Comparison of ENCODE assay signal across 8 mouse cellular contexts in genomic region chr16:85527743-85528620, GRCm38 (mm10). TPM values are rescaled to one million over a fixed set of nuclear protein-coding genes. Genes with fewer than 3 reads are reported as not detected.
A peak's percentile ranks its signal among the peaks of the same experiment; 100 is the strongest.
DNase-seq lines count a peak whose midpoint lies in the region; ATAC-seq lines count a peak whose summit lies in the region.
"Had no signal": no experiment of that assay in that cellular context is flagged by ENCODE, and none has a peak within 500 bp of the region (broad histone marks: within the 10 kb centered on the region; RNA-seq: fewer than 3 reads in every experiment).

No protein-coding gene starts in this region.

- WGBS in intestine, embryonic 15.5 days: 48% methylated on average over 12 of the region's 12 CpGs
- WGBS in intestine, embryonic 16.5 days: 50% methylated on average over 12 of the region's 12 CpGs
- WGBS in hindbrain, embryonic 11.5 days: 56% methylated on average over 12 of the region's 12 CpGs

- H3K4me2 ChIP-seq in intestine, embryonic 15.5 days (replicated peaks): no peak overlapping the region
- H3K4me2 ChIP-seq in intestine, embryonic 16.5 days (ENCODE audit: low read depth, low read length): no peak overlapping the region
- H3K4me2 ChIP-seq in hindbrain, embryonic 11.5 days (replicated peaks; ENCODE audit: low read depth, low read length): no peak overlapping the region

- no peaks in the 10 kb centered on the region for H3K4me1 ChIP-seq in intestine, embryonic 15.5 days (replicated peaks)
- no peaks in the 10 kb centered on the region for H3K4me1 ChIP-seq in intestine, embryonic 16.5 days (ENCODE audit: control insufficient read depth, insufficient read depth, low read length)
- no peaks in the 10 kb centered on the region for H3K4me1 ChIP-seq in hindbrain, embryonic 11.5 days (replicated peaks; ENCODE audit: control insufficient read depth, insufficient read depth, low read length)

- DNase-seq in brain, adult 2 months (ENCODE audit: low read depth, low spot score): peak; percentile 7
- peak; percentile 47 for DNase-seq in hindbrain, embryonic 11.5 days (ENCODE audit: low spot score)
- DNase-seq in neural tube, embryonic 10.5 days (ENCODE audit: extremely low spot score, low spot score): peak; percentile 27
- DNase-seq in spleen, postnatal 36 days (ENCODE audit: low spot score in 2 of 2): no peak

- no peaks in the 10 kb centered on the region for H3K9me3 ChIP-seq in intestine, embryonic 15.5 days
- no peaks in the 10 kb centered on the region for H3K9me3 ChIP-seq in intestine, embryonic 16.5 days (ENCODE audit: control insufficient read depth, low read length)
- no peaks in the 10 kb centered on the region for H3K9me3 ChIP-seq in hindbrain, embryonic 11.5 days (ENCODE audit: control insufficient read depth, low read length)

- no peak overlapping the region for H3K27ac ChIP-seq in intestine, embryonic 15.5 days
- H3K27ac ChIP-seq in intestine, embryonic 16.5 days (ENCODE audit: low read length): no peak overlapping the region
- no peak overlapping the region for H3K27ac ChIP-seq in hindbrain, embryonic 11.5 days (ENCODE audit: low read depth, low read length)

- no peaks in the 10 kb centered on the region for H3K36me3 ChIP-seq in intestine, embryonic 15.5 days
- no peaks in the 10 kb centered on the region for H3K36me3 ChIP-seq in intestine, embryonic 16.5 days (ENCODE audit: control insufficient read depth, insufficient read depth, low read length)
- H3K36me3 ChIP-seq in hindbrain, embryonic 11.5 days (ENCODE audit: control insufficient read depth, insufficient read depth, low read length): no peaks in the 10 kb centered on the region

- no peak overlapping the region for H3K4me3 ChIP-seq in intestine, embryonic 15.5 days (replicated peaks)
- no peak overlapping the region for H3K4me3 ChIP-seq in intestine, embryonic 16.5 days (ENCODE audit: low read length)
- H3K4me3 ChIP-seq in hindbrain, embryonic 11.5 days (ENCODE audit: low read depth, low read length): no peak overlapping the region
- H3K4me3 ChIP-seq: myocyte had no signal

- no peak overlapping the region for H3K9ac ChIP-seq in intestine, embryonic 15.5 days
- no peak overlapping the region for H3K9ac ChIP-seq in intestine, embryonic 16.5 days (ENCODE audit: low read depth, low read length)
- H3K9ac ChIP-seq in hindbrain, embryonic 11.5 days (ENCODE audit: low read depth, low read length): no peak overlapping the region

- 0 out of 2 replicates have a peak, but pooled peaks have one; percentile 68 for ATAC-seq in intestine, embryonic 15.5 days
- ATAC-seq in intestine, embryonic 16.5 days: no peak
- peak; percentile 81 for ATAC-seq in hindbrain, embryonic 11.5 days (ENCODE audit: low FRiP score)
- ATAC-seq in activated CD4-positive, CD25-positive, alpha-beta regulatory T cell, adult 4 months: no peak

- H3K27me3 ChIP-seq in intestine, embryonic 15.5 days (replicated peaks): no peaks in the 10 kb centered on the region
- no peaks in the 10 kb centered on the region for H3K27me3 ChIP-seq in intestine, embryonic 16.5 days (replicated peaks; ENCODE audit: control insufficient read depth, insufficient read depth, low read length)
- no peaks in the 10 kb centered on the region for H3K27me3 ChIP-seq in hindbrain, embryonic 11.5 days (ENCODE audit: control insufficient read depth, insufficient read depth, low read length)

RNA-seq across cellular contexts. Expression of gene Cyyr1, which starts 25.2 kb away (rescaled TPM):
- 3.8 and 4.2 TPM in 2 replicates for polyA plus RNA-seq in intestine, embryonic 15.5 days (2015; fragmentation: Nextera tagmentation; extraction: Ambion mirVana)
- polyA plus RNA-seq in intestine, embryonic 16.5 days (2015; fragmentation: Nextera tagmentation; extraction: Ambion mirVana): 3.1 and 4.0 TPM in 2 replicates
- polyA plus RNA-seq in hindbrain, embryonic 11.5 days (2014; fragmentation: Nextera tagmentation; extraction: Ambion mirVana): 3.6 and 6.2 TPM in 2 replicates
- not detected for polyA plus RNA-seq in activated CD4-positive, CD25-positive, alpha-beta regulatory T cell, adult 4 months (2017; shearing (Covaris generic))

Comparison
In these comparisons a context has a peak if more than half of its experiments do, and no peak if none do; other contexts are left out.
1. ATAC-seq: peak in intestine, embryonic 15.5 days (single experiment) and hindbrain, embryonic 11.5 days (single experiment); none in intestine, embryonic 16.5 days (single experiment) and activated CD4-positive, CD25-positive, alpha-beta regulatory T cell, adult 4 months (single experiment).
2. DNase-seq: peak in brain, adult 2 months (single experiment), hindbrain, embryonic 11.5 days (single experiment) and neural tube, embryonic 10.5 days (single experiment); none in spleen, postnatal 36 days (0 of 2).